Mouse (Mus musculus) CD4-positive, CD25-positive, alpha-beta regulatory T cell, adult 9 weeks (primary cell): Measurements from ENCODE around the gene Smr3a. TPM values are rescaled to one million over a fixed set of nuclear protein-coding genes. Genes with fewer than 3 reads are reported as not detected.

Experiments used
- polyA plus RNA-seq: library from polyadenylated mRNA; unstranded; fragments of 100-300 nt; shearing (Covaris generic); gene quantifications from one replicate; pipeline ENCODE4 v1.2.1, GENCODE M21; 2017

Smr3a gene
- not detected for polyA plus RNA-seq

DNA sequence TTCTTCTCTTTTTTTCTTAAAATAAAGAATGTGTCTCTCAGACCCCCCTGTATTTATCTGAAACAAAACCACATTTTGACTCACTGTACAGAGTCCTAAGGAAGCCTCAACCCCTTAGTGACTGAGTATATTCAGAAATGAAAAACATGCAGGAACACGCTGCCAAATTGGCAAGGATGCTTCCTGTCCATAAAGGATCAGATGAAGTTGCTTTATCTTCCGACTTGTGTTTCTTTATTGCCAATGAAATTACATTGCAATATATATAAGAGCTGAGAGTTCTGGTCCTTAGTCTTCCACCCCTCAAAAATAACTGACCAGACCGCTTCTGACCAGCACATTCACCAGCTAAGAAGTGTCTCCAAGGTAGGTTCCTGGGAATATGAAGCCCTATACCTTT, at the start of gene Smr3a:
Gene Smr3a, plus strand, starts transcription at position 301 of the 400 bp plus-strand sequence.

DNA sequence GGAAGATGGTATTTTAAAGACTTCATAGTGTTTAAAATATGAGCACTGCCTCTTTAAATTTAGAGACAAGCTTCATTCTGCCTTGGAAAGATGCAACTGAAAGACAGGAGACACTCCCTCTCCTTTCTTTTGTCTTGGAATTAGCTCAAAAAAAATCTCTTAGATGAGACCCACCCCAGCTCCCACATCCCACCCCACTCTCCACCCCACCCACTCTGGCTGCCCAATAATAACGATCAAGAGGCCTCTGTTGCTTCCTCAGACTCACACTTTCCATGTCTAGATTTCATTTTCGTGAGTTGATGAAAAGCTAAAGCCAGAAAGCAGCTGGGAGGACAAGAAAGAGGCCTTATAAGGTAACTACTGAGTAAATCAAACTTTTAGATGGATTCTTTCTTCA, 33.1 kb upstream of the Smr3a start, which contains the start of the genes 2310003L06Rik and Gm28434:
Gene 2310003L06Rik, plus strand, starts transcription at position 259 of the 400 bp plus-strand sequence.
Gene Gm28434, plus strand, starts transcription at position 317 of the 400 bp plus-strand sequence.

GRCm38 (mm10) chr5:87979139-87979538, 23.2 kb upstream of the Smr3a start, which contains the start of gene Cabs1:
Gene Cabs1, plus strand, starts transcription at chr5:87979439.

Other genes with a start within 250 kb of the Smr3a start
- gene Csn1s2a, start 228.0 kb upstream of the Smr3a start, polyA plus RNA-seq, result not detected
- not detected for gene Csn1s2b, start 194.5 kb upstream of the Smr3a start, polyA plus RNA-seq
- gene Prr27, start 176.9 kb upstream of the Smr3a start, polyA plus RNA-seq, result not detected
- gene Odam, start 117.5 kb upstream of the Smr3a start, polyA plus RNA-seq, result not detected
- not detected for gene Csn3, start 77.0 kb upstream of the Smr3a start, polyA plus RNA-seq
- not detected for gene 2310003L06Rik, start 33.1 kb upstream of the Smr3a start, polyA plus RNA-seq
- not detected for gene Gm28434, start 33.0 kb upstream of the Smr3a start, polyA plus RNA-seq
- gene Cabs1, start 23.1 kb upstream of the Smr3a start, polyA plus RNA-seq, result not detected
- not detected for gene Smr2, start 84.0 kb downstream of the Smr3a start, polyA plus RNA-seq
- not detected for gene Gm11116, start 109.0 kb downstream of the Smr3a start, polyA plus RNA-seq
- not detected for gene Gm11115, start 151.6 kb downstream of the Smr3a start, polyA plus RNA-seq